Mouse (Mus musculus) embryonic facial prominence, embryonic 14.5 days (tissue): ENCODE results near the gene Hps4. TPM values are rescaled to one million over a fixed set of nuclear protein-coding genes. Genes with fewer than 3 reads are reported as not detected.

ENCODE experiments used
- ATAC-seq: fragments of 200-750 bp; cut with Nextera tagmentation; 2 replicates; pipeline ENCODE4 v1.8.0; 2017; ENCODE audit warnings: low read depth, moderate number of reproducible peaks, moderate TSS enrichment
- DNase-seq: peaks from one replicate; pipeline ENCODE4 v3.0.0-alpha.2; 2015; ENCODE audit warnings: low spot score
- H3K27ac ChIP-seq: fragments of 300-500 bp; sonication (generic); replicated peaks from 2 replicates; pipeline ENCODE4 v1.5.1; 2014; ENCODE audit warnings: low read depth, mild to moderate bottlenecking, low read length, moderate library complexity
- H3K27me3 ChIP-seq: fragments of 300-500 bp; sonication (generic); replicated peaks from 2 replicates; pipeline ENCODE4 v1.6.1; 2014; ENCODE audit warnings: low read length; ENCODE audit not compliant: control insufficient read depth, insufficient read depth
- H3K36me3 ChIP-seq: fragments of 300-500 bp; sonication (generic); 2 replicates; pipeline ENCODE4 v1.6.1; 2014; ENCODE audit warnings: low read length, mixed read lengths; ENCODE audit not compliant: control insufficient read depth, insufficient read depth
- H3K4me1 ChIP-seq: fragments of 300-500 bp; sonication (generic); 2 replicates; pipeline ENCODE4 v1.6.1; 2014; ENCODE audit warnings: antibody characterized with exemption, low read length; ENCODE audit not compliant: control insufficient read depth, insufficient read depth
- H3K4me2 ChIP-seq: fragments of 300-500 bp; sonication (generic); 2 replicates; pipeline ENCODE4 v1.6.1; 2014; ENCODE audit warnings: low read depth, mild to moderate bottlenecking, low read length, moderate library complexity, mixed read lengths
- H3K4me3 ChIP-seq: fragments of 300-500 bp; sonication (generic); 2 replicates; pipeline ENCODE4 v1.5.1; 2014; ENCODE audit warnings: low read depth, mild to moderate bottlenecking, low read length
- H3K9ac ChIP-seq: fragments of 300-500 bp; sonication (generic); 2 replicates; pipeline ENCODE4 v1.6.1; 2014; ENCODE audit warnings: low read depth, mild to moderate bottlenecking, low read length, moderate library complexity, mixed read lengths
- H3K9me3 ChIP-seq: fragments of 300-500 bp; sonication (generic); 2 replicates; pipeline ENCODE4 v1.6.1; 2016; ENCODE audit warnings: low read length; ENCODE audit not compliant: control insufficient read depth
- WGBS: fragments of 180-500 bp; shearing (Covaris S2); extraction: QIAGEN DNeasy Blood & Tissue Kit; methylation state at CpG from one replicate; pipeline ENCODE4 v1.1.7; 2014; 5-methylcytosine and 5-hydroxymethylcytosine counted together
- polyA plus RNA-seq: library from polyadenylated mRNA; unstranded; fragments of >200 nt; fragmentation: Nextera tagmentation; extraction: Ambion mirVana; gene quantifications from 2 replicates; pipeline ENCODE4 v1.2.1, GENCODE M21; 2014

Hps4 gene
- polyA plus RNA-seq, 1 experiment from 2014 or later = 31.6 TPM

- 77% methylated on average over 4 of the region's 4 CpGs for WGBS
Measured at GRCm38 (mm10) chr5:112299399-112299798, 43.5 kb upstream of the Hps4 start.

GRCm38 (mm10) chr5:112300112-112300511 is 42.8 kb upstream of the Hps4 start:
- Histone ChIP-seq H3K36me3 (no peaks in the 10 kb centered on the region), H3K4me2 (no peak overlapping the region), H3K4me3 (no peak overlapping the region), H3K4me1 (no peaks in the 10 kb centered on the region), H3K27ac (no peak overlapping the region), H3K9me3 (no peaks in the 10 kb centered on the region), H3K27me3 (no peaks in the 10 kb centered on the region), H3K9ac (no peak overlapping the region)
- no peak for DNase-seq
- 80% methylated on average over 2 of the region's 2 CpGs for WGBS
- ATAC-seq = no peak

More at GRCm38 (mm10) chr5:112299399-112299798, 43.5 kb upstream of the Hps4 start:
- Histone ChIP-seq H3K36me3 (no peaks in the 10 kb centered on the region), H3K27ac (no peak overlapping the region), H3K4me2 (no peak overlapping the region), H3K9ac (no peak overlapping the region), H3K4me1 (peaks cover 5% of the 10 kb centered on the region; the same call in 1 of the 2 replicates), H3K9me3 (no peaks in the 10 kb centered on the region), H3K4me3 (no peak overlapping the region), H3K27me3 (no peaks in the 10 kb centered on the region)
- DNase-seq = no peak
- ATAC-seq = no peak

- 88% methylated on average over 6 of the region's 6 CpGs for WGBS
- Histone ChIP-seq H3K4me1 (no peaks in the 10 kb centered on the region), H3K9ac (no peak overlapping the region), H3K36me3 (0 out of 2 replicates have a peak, but pooled peaks cover under 1% of the 10 kb centered on the region), H3K4me3 (no peak overlapping the region), H3K27me3 (no peaks in the 10 kb centered on the region), H3K9me3 (no peaks in the 10 kb centered on the region), H3K27ac (no peak overlapping the region), H3K4me2 (no peak overlapping the region)
- DNase-seq (no peak), ATAC-seq (no peak)
Measured at GRCm38 (mm10) chr5:112300721-112301308, 42.1 kb upstream of the Hps4 start.

GRCm38 (mm10) chr5:112301694-112302093 is 41.2 kb upstream of the Hps4 start:
- no peak for ATAC-seq
- no peaks in the 10 kb centered on the region for H3K4me1 ChIP-seq
- H3K36me3 ChIP-seq = peaks cover 6% of the 10 kb centered on the region; the same call in 1 of the 2 replicates
- no peaks in the 10 kb centered on the region for H3K27me3 ChIP-seq
- H3K9ac ChIP-seq = no peak overlapping the region
- WGBS = 72% methylated on average over 4 of the region's 4 CpGs
- H3K27ac ChIP-seq = no peak overlapping the region
- no peak overlapping the region for H3K4me2 ChIP-seq
- DNase-seq = no peak
- no peak overlapping the region for H3K4me3 ChIP-seq
- no peaks in the 10 kb centered on the region for H3K9me3 ChIP-seq

- Histone ChIP-seq H3K4me2 (no peak overlapping the region), H3K27ac (no peak overlapping the region), H3K9me3 (no peaks in the 10 kb centered on the region), H3K4me1 (no peaks in the 10 kb centered on the region), H3K9ac (no peak overlapping the region), H3K4me3 (no peak overlapping the region), H3K27me3 (no peaks in the 10 kb centered on the region), H3K36me3 (peaks cover 7% of the 10 kb centered on the region; the same call in 1 of the 2 replicates)
- DNase-seq (no peak), ATAC-seq (no peak)
- whole genome bisulfite sequencing = 78% methylated on average over 5 of the region's 5 CpGs
Measured at GRCm38 (mm10) chr5:112302310-112302709, 40.6 kb upstream of the Hps4 start.

- DNase-seq (no peak), ATAC-seq (no peak)
- 66% methylated on average over 5 of the region's 5 CpGs for WGBS
Measured at GRCm38 (mm10) chr5:112305842-112306241, 37.0 kb upstream of the Hps4 start.

GRCm38 (mm10) chr5:112313222-112313885 is 29.5 kb upstream of the Hps4 start:
- Histone ChIP-seq H3K4me1 (no peaks in the 10 kb centered on the region), H3K4me3 (no peak overlapping the region), H3K9ac (no peak overlapping the region), H3K9me3 (no peaks in the 10 kb centered on the region), H3K36me3 (peaks cover 65% of the 10 kb centered on the region), H3K27me3 (no peaks in the 10 kb centered on the region), H3K4me2 (no peak overlapping the region), H3K27ac (no peak overlapping the region)
- DNase-seq (no peak), ATAC-seq (no peak; the same call in 1 of the 2 replicates)
- WGBS = 81% methylated on average over 11 of the region's 11 CpGs

More at GRCm38 (mm10) chr5:112305842-112306241, 37.0 kb upstream of the Hps4 start:
- Histone ChIP-seq H3K4me3 (no peak overlapping the region), H3K9ac (no peak overlapping the region), H3K4me1 (no peaks in the 10 kb centered on the region), H3K36me3 (peaks cover 37% of the 10 kb centered on the region), H3K9me3 (no peaks in the 10 kb centered on the region), H3K4me2 (no peak overlapping the region), H3K27ac (no peak overlapping the region), H3K27me3 (no peaks in the 10 kb centered on the region)

- H3K27ac ChIP-seq = no peak overlapping the region
- no peak for ATAC-seq
- no peaks in the 10 kb centered on the region for H3K27me3 ChIP-seq
- no peaks in the 10 kb centered on the region for H3K9me3 ChIP-seq
- H3K4me2 ChIP-seq = no peak overlapping the region
- 83% methylated on average over 5 of the region's 5 CpGs for WGBS
- H3K36me3 ChIP-seq = peaks cover 36% of the 10 kb centered on the region; the same call in 1 of the 2 replicates
- no peak overlapping the region for H3K9ac ChIP-seq
- no peaks in the 10 kb centered on the region for H3K4me1 ChIP-seq
- no peak overlapping the region for H3K4me3 ChIP-seq
- DNase-seq = no peak
Measured at GRCm38 (mm10) chr5:112316468-112316867, 26.4 kb upstream of the Hps4 start.
